Mouse (Mus musculus) stomach, embryonic 15.5 days (tissue): ENCODE measurements around the gene Noa1. TPM values are rescaled to one million over a fixed set of nuclear protein-coding genes. Genes with fewer than 3 reads are reported as not detected.

Experiments
- ATAC-seq: fragments of 200-750 bp; cut with Nextera tagmentation; 2 replicates; pipeline ENCODE4 v1.8.0; 2017; ENCODE audit warnings: low read depth, moderate number of reproducible peaks, moderate TSS enrichment; ENCODE audit not compliant: insufficient read depth, low FRiP score
- H3K27ac ChIP-seq: fragments of 300-500 bp; sonication (generic); 2 replicates; pipeline ENCODE4 v1.5.1; 2015; ENCODE audit warnings: mild to moderate bottlenecking, inconsistent platforms
- H3K27me3 ChIP-seq: fragments of 300-500 bp; sonication (generic); replicated peaks from 2 replicates; pipeline ENCODE4 v1.6.1; 2015; ENCODE audit warnings: inconsistent platforms
- H3K36me3 ChIP-seq: fragments of 300-500 bp; sonication (generic); 2 replicates; pipeline ENCODE4 v1.6.1; 2015; ENCODE audit warnings: inconsistent platforms
- H3K4me1 ChIP-seq: fragments of 300-500 bp; sonication (generic); 2 replicates; pipeline ENCODE4 v1.6.1; 2015; ENCODE audit warnings: inconsistent platforms
- H3K4me2 ChIP-seq: fragments of 300-500 bp; sonication (generic); 2 replicates; pipeline ENCODE4 v1.6.1; 2015; ENCODE audit warnings: mild to moderate bottlenecking, inconsistent platforms
- H3K4me3 ChIP-seq: fragments of 300-500 bp; sonication (generic); replicated peaks from 2 replicates; pipeline ENCODE4 v1.5.1; 2015; ENCODE audit warnings: inconsistent platforms
- H3K9ac ChIP-seq: fragments of 300-500 bp; sonication (generic); 2 replicates; pipeline ENCODE4 v1.6.1; 2015; ENCODE audit warnings: inconsistent platforms
- H3K9me3 ChIP-seq: fragments of 300-500 bp; sonication (generic); 2 replicates; pipeline ENCODE4 v1.6.1; 2016; ENCODE audit warnings: inconsistent platforms
- WGBS: fragments of 180-500 bp; shearing (Covaris S2); methylation state at CpG from one replicate; pipeline ENCODE4 v1.1.7; 2015; 5-methylcytosine and 5-hydroxymethylcytosine counted together
- microRNA-seq: library from miRNA; unstranded; fragments of <30 nt; microRNA quantifications from one replicate; pipeline ENCODE4, GENCODE M21; 2016
- polyA plus RNA-seq: library from polyadenylated mRNA; unstranded; fragments of >200 nt; fragmentation: Nextera tagmentation; extraction: Ambion mirVana; gene quantifications from 2 replicates; pipeline ENCODE4 v1.2.1, GENCODE M21; 2015

Noa1 gene
- polyA plus RNA-seq, 1 experiment from 2014 or later: 32.2 TPM

DNA sequence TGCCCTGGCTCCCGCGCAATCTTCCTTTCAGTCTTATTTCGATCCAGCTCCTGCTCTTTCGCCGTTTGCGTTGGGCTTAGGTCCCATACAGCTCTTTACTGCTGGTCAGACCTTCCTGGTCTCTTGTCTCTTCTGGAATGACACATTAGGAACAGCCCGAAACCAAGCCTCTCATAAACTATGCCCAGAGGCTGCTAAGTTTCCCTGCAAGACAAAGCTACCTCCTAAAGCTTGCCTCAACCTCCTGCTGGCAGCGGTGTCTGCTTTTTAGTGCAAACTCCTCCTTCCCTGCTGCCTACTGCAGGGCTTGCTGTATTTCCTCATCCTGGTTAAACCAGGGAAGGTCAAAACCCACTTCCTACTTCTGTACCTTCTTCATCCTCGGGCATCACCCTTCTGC is 59.8 kb downstream of the Noa1 start:
- no peak overlapping the region for H3K4me2 ChIP-seq
- ATAC-seq: no peak
- no peak overlapping the region for H3K27ac ChIP-seq
- no peak overlapping the region for H3K9ac ChIP-seq
- peaks cover 8% of the 10 kb centered on the region for H3K4me1 ChIP-seq
- no peak overlapping the region for H3K4me3 ChIP-seq
- 75% methylated on average over 9 of the region's 9 CpGs for WGBS
- no peaks in the 10 kb centered on the region for H3K27me3 ChIP-seq
- H3K9me3 ChIP-seq: no peaks in the 10 kb centered on the region
- H3K36me3 ChIP-seq: no peaks in the 10 kb centered on the region

DNA sequence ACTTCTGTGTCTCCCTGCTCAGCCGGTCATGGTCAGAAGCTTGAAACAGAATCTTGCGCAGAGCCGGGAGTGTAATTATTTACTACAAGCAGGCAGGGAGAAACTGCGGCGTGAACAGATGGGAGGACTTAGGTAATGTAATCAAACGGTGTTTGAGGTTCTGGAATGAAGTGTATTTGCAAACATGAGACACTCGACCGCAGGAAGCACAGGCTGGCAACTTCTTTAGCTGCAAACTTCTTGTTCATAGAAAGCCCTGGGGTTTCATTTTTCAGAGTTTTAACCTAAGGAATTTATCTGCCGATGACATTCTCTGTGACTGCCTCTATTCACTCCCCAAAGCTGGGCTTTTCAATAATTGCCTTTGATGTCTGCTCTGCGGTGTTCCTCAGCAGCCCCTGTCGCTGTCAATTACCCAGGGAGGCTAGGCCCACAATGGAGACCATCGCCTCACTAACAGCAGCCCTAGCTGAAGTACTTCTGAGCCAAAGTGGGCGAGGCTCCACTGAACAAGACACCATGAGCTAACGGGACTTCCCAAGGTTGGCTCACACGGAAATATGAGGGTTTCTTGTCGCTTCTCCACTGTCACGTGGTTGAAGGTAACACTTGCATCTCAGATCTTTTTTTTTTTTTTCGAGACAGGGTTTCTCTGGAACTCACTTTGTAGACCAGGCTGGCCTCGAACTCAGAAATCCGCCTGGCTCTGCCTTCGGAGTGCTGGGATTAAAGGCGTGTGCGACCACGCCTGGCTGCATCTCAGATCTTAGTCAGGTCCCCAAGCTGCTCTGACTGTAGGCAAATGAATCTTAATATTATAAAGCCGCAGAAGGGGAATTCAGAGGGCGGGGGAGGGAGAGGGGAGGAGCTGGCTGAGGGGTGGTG is 63.9 kb downstream of the Noa1 start:
- peak; percentile 39; the same call in 1 of the 2 replicates for ATAC-seq
- Histone ChIP-seq H3K27me3 (no peaks in the 10 kb centered on the region), H3K4me2 (peak overlapping the region; percentile 51), H3K9ac (no peak overlapping the region), H3K27ac (no peak overlapping the region), H3K36me3 (no peaks in the 10 kb centered on the region), H3K4me1 (peaks cover 8% of the 10 kb centered on the region), H3K9me3 (no peaks in the 10 kb centered on the region), H3K4me3 (peak overlapping the region; percentile 26)
- 24% methylated on average over 26 of the region's 26 CpGs for WGBS

DNA sequence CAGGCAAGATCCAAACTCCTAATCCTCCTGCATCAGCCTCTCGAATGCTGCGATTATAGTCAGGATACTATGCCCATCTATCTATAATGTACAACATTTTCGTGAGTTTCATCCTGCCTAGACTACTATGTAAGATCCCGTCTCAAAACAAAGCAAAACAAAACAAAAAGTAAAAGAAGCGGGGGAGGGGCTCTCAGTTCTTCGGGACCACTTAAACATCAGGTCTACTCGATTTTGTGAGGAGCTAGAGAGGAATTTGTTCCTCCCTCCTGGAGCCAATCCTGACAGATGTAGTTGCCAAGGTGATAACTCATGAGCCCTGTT is 64.5 kb downstream of the Noa1 start:
- no peak for ATAC-seq
- 32% methylated on average over 7 of the region's 7 CpGs for WGBS
- no peaks in the 10 kb centered on the region for H3K9me3 ChIP-seq
- no peak overlapping the region for H3K9ac ChIP-seq
- H3K4me2 ChIP-seq: peak overlapping the region; percentile 51
- peak overlapping the region; percentile 26 for H3K4me3 ChIP-seq
- no peaks in the 10 kb centered on the region for H3K36me3 ChIP-seq
- no peaks in the 10 kb centered on the region for H3K27me3 ChIP-seq
- H3K27ac ChIP-seq: no peak overlapping the region
- peaks cover 8% of the 10 kb centered on the region for H3K4me1 ChIP-seq

DNA sequence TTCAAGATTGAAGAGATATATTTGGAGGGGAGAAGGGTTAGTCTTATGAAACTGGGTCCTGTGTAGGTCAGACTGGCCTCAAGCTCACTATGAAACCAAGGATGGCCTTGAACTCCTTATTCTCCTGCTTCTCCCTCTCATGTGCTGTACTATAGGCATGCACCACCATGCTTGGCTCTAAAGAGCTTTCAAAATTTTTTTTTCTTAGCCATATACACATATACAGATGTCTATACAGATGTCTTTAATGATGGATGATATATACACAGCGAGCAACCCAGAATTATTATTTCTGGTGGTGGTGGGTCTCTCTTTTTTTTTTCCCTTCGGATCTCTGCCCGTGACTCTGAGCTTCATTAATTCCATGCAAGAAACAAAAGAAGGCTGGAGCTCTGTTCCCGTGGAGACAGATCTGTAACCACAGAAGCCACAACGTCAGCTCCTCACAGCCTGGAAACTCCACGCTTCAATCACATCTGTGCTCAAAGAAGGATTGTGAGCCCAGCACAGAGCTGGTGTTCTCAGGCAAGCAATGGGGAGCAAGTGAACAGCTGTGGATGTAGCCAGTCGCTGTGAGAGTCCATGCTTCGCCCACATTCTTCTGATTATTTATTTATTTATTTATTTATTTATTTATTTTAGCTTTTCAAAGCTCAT is 65.4 kb downstream of the Noa1 start:
- 49% methylated on average over 8 of the region's 8 CpGs for WGBS
- H3K36me3 ChIP-seq: no peaks in the 10 kb centered on the region
- no peaks in the 10 kb centered on the region for H3K27me3 ChIP-seq
- H3K4me3 ChIP-seq: no peak overlapping the region
- no peak overlapping the region for H3K9ac ChIP-seq
- H3K4me2 ChIP-seq: no peak overlapping the region
- H3K27ac ChIP-seq: no peak overlapping the region
- peaks cover 8% of the 10 kb centered on the region for H3K4me1 ChIP-seq
- no peak for ATAC-seq
- H3K9me3 ChIP-seq: no peaks in the 10 kb centered on the region

Small RNAs within 50 kb of the gene (microRNA-seq; reads per million reads assigned to microRNA genes)
- not detected for gene Mir5098

Other genes starting within 250 kb of the Noa1 start
- 2.1 and 3.5 TPM in 2 replicates for gene Hopx, start 195.0 kb downstream of the Noa1 start, polyA plus RNA-seq
- gene Spink2, start 98.6 kb downstream of the Noa1 start, polyA plus RNA-seq: 1.6 and 1.9 TPM in 2 replicates
- 27.1 and 28.7 TPM in 2 replicates for gene Rest, start 44.6 kb downstream of the Noa1 start, polyA plus RNA-seq
- 52.1 and 56.3 TPM in 2 replicates for gene Polr2b, start 63 bp upstream of the Noa1 start, polyA plus RNA-seq
- gene Igfbp7, start 98.0 kb upstream of the Noa1 start, polyA plus RNA-seq: 146 and 174 TPM in 2 replicates